Mouse (Mus musculus) liver, embryonic 16.5 days (tissue): ENCODE results near the gene Srsf3. TPM values are rescaled to one million over a fixed set of nuclear protein-coding genes. Genes with fewer than 3 reads are reported as not detected.

Experiments
- ATAC-seq: fragments of 200-750 bp; cut with Nextera tagmentation; 2 replicates; pipeline ENCODE4 v1.8.0; 2017; ENCODE audit warnings: low read depth, mild to moderate bottlenecking, moderate number of reproducible peaks, moderate library complexity
- H3K27ac ChIP-seq: fragments of 300-500 bp; sonication (generic); 2 replicates; pipeline ENCODE4 v1.5.1; 2014; ENCODE audit warnings: mild to moderate bottlenecking, low read length
- H3K27me3 ChIP-seq: fragments of 300-500 bp; sonication (generic); 2 replicates; pipeline ENCODE4 v1.6.1; 2014; ENCODE audit warnings: low read depth, low read length, mixed read lengths; ENCODE audit not compliant: control insufficient read depth, insufficient read depth
- H3K36me3 ChIP-seq: fragments of 300-500 bp; sonication (generic); 2 replicates; pipeline ENCODE4 v1.6.1; 2014; ENCODE audit warnings: mild to moderate bottlenecking; ENCODE audit not compliant: control insufficient read depth, insufficient read depth
- H3K4me1 ChIP-seq: fragments of 300-500 bp; sonication (generic); 2 replicates; pipeline ENCODE4 v1.6.1; 2014; ENCODE audit warnings: low read depth, low read length, mixed read lengths; ENCODE audit not compliant: control insufficient read depth
- H3K4me2 ChIP-seq: fragments of 300-500 bp; sonication (generic); 2 replicates; pipeline ENCODE4 v1.6.1; 2014; ENCODE audit warnings: low read depth, low read length, mixed read lengths
- H3K4me3 ChIP-seq: fragments of 300-500 bp; sonication (generic); 2 replicates; pipeline ENCODE4 v1.5.1; 2014; ENCODE audit warnings: low read depth, mild to moderate bottlenecking, low read length
- H3K9ac ChIP-seq: fragments of 300-500 bp; sonication (generic); 2 replicates; pipeline ENCODE4 v1.6.1; 2014; ENCODE audit warnings: low read depth, low read length
- H3K9me3 ChIP-seq: fragments of 300-500 bp; sonication (generic); replicated peaks from 2 replicates; pipeline ENCODE4 v1.6.1; 2016; ENCODE audit warnings: low read length; ENCODE audit not compliant: control insufficient read depth
- WGBS: fragments of 180-500 bp; shearing (Covaris S2); extraction: QIAGEN DNeasy Blood & Tissue Kit; methylation state at CpG from one replicate; pipeline ENCODE4 v1.1.7; 2014; ENCODE audit not compliant: insufficient replicate concordance; 5-methylcytosine and 5-hydroxymethylcytosine counted together
- polyA plus RNA-seq: library from polyadenylated mRNA; unstranded; fragments of >200 nt; fragmentation: Nextera tagmentation; extraction: Ambion mirVana; gene quantifications from 2 replicates; pipeline ENCODE4 v1.2.1, GENCODE M21; 2015

Srsf3 gene
- polyA plus RNA-seq, 1 experiment from 2014 or later = 185 TPM

GRCm38 (mm10) chr17:29073313-29073712 is 40.9 kb downstream of the Srsf3 start:
- peaks cover 3% of the 10 kb centered on the region for H3K27me3 ChIP-seq
- no peaks in the 10 kb centered on the region; the same call in 1 of the 2 replicates for H3K4me1 ChIP-seq
- no peaks in the 10 kb centered on the region for H3K9me3 ChIP-seq
- H3K9ac ChIP-seq = no peak overlapping the region
- H3K4me2 ChIP-seq = no peak overlapping the region
- H3K27ac ChIP-seq = no peak overlapping the region
- no peaks in the 10 kb centered on the region for H3K36me3 ChIP-seq
- no peak for ATAC-seq
- no peak overlapping the region for H3K4me3 ChIP-seq
- 42% methylated on average over 5 of the region's 5 CpGs for WGBS

- 55% methylated on average over 13 of the region's 13 CpGs for WGBS
- H3K4me3 ChIP-seq = no peak overlapping the region
- H3K4me2 ChIP-seq = no peak overlapping the region
- no peak overlapping the region for H3K9ac ChIP-seq
- no peak overlapping the region for H3K27ac ChIP-seq
- no peaks in the 10 kb centered on the region for H3K9me3 ChIP-seq
- H3K36me3 ChIP-seq = no peaks in the 10 kb centered on the region
- no peak for ATAC-seq
- H3K27me3 ChIP-seq = peaks cover 10% of the 10 kb centered on the region
- peaks cover 2% of the 10 kb centered on the region; the same call in 1 of the 2 replicates for H3K4me1 ChIP-seq
These were observed 41.7 kb downstream of the Srsf3 start for GRCm38 (mm10) chr17:29074085-29074484.

DNA sequence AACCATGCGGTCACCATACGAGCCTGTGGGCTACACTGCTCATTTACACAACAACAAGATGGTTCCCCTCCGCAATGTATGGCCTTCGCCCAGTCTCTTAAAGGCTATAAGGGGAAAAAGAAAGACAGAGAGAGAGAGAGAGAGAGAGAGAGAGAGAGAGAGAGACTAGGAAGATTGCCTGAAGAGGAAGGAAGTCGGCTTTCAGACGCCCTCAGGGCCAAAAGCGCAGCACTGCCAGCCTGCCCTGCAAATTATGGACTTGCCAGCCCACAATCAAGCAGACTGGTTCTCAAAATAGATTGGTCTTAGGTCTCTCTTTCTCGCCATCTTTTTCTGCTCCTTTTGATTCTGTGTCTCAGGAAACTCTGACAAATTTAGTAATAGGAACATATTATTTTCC is 43.8 kb downstream of the Srsf3 start:
- H3K4me2 ChIP-seq = no peak overlapping the region
- no peaks in the 10 kb centered on the region for H3K36me3 ChIP-seq
- WGBS = 46% methylated on average over 8 of the region's 8 CpGs
- no peak overlapping the region for H3K27ac ChIP-seq
- H3K27me3 ChIP-seq = peaks cover 17% of the 10 kb centered on the region
- ATAC-seq = no peak
- peaks cover 7% of the 10 kb centered on the region for H3K4me1 ChIP-seq
- H3K9ac ChIP-seq = no peak overlapping the region
- H3K9me3 ChIP-seq = no peaks in the 10 kb centered on the region
- H3K4me3 ChIP-seq = no peak overlapping the region

- H3K9ac ChIP-seq = no peak overlapping the region
- H3K4me2 ChIP-seq = peak overlapping the region; percentile 56
- H3K27ac ChIP-seq = no peak overlapping the region
- peaks cover 29% of the 10 kb centered on the region for H3K27me3 ChIP-seq
- H3K4me1 ChIP-seq = peaks cover 13% of the 10 kb centered on the region
- no peaks in the 10 kb centered on the region for H3K9me3 ChIP-seq
- 8% methylated on average over 14 of the region's 14 CpGs for WGBS
- peak overlapping the region; percentile 35 for H3K4me3 ChIP-seq
- H3K36me3 ChIP-seq = no peaks in the 10 kb centered on the region
- no peak for ATAC-seq
These were observed 45.5 kb downstream of the Srsf3 start for GRCm38 (mm10) chr17:29077786-29078509.

- H3K4me1 ChIP-seq = peaks cover 13% of the 10 kb centered on the region
- H3K9ac ChIP-seq = no peak overlapping the region
- no peak overlapping the region for H3K27ac ChIP-seq
- peak overlapping the region; percentile 35 for H3K4me3 ChIP-seq
- no peaks in the 10 kb centered on the region for H3K9me3 ChIP-seq
- peak overlapping the region; percentile 56 for H3K4me2 ChIP-seq
- no peaks in the 10 kb centered on the region for H3K36me3 ChIP-seq
- peaks cover 29% of the 10 kb centered on the region for H3K27me3 ChIP-seq
- ATAC-seq = no peak
- 3% methylated on average over 25 of the region's 25 CpGs for WGBS
These were observed 46.3 kb downstream of the Srsf3 start for GRCm38 (mm10) chr17:29078519-29079383.

GRCm38 (mm10) chr17:29080758-29081617 is 48.6 kb downstream of the Srsf3 start:
- no peak overlapping the region for H3K9ac ChIP-seq
- no peak for ATAC-seq
- WGBS = 12% methylated on average over 23 of the region's 23 CpGs
- H3K4me2 ChIP-seq = peak overlapping the region; percentile 43
- H3K4me3 ChIP-seq = peak overlapping the region; percentile 28; the same call in 1 of the 2 replicates
- H3K27ac ChIP-seq = no peak overlapping the region
- H3K27me3 ChIP-seq = peaks cover 29% of the 10 kb centered on the region
- no peaks in the 10 kb centered on the region for H3K36me3 ChIP-seq
- peaks cover 13% of the 10 kb centered on the region for H3K4me1 ChIP-seq
- H3K9me3 ChIP-seq = no peaks in the 10 kb centered on the region

GRCm38 (mm10) chr17:29081618-29082381 is 49.4 kb downstream of the Srsf3 start:
- 7% methylated on average over 21 of the region's 21 CpGs for WGBS
- no peak overlapping the region for H3K27ac ChIP-seq
- H3K4me2 ChIP-seq = peak overlapping the region; percentile 43
- peak overlapping the region; percentile 28 for H3K4me3 ChIP-seq
- H3K27me3 ChIP-seq = peaks cover 29% of the 10 kb centered on the region
- H3K4me1 ChIP-seq = peaks cover 13% of the 10 kb centered on the region
- H3K9ac ChIP-seq = no peak overlapping the region
- no peaks in the 10 kb centered on the region for H3K9me3 ChIP-seq
- ATAC-seq = no peak
- no peaks in the 10 kb centered on the region for H3K36me3 ChIP-seq

DNA sequence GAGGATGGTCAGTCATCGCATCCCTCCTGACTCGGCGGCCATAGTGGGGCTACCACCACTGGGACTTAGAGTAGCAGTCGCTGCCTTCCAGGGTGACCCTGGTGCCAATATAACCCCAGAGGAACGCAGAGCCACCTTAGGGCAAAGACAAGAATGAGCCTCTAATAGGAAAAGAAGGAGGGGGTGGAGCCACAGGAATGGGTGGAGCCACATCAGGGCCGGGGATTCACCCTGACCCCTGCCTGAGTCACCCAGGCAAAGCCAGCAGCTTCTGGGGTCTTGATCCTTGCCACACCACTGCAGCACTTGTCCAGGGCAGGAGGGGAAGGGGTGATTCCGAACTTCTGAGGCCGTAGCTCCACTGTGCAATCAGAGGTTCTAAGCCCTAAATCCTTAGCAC is 51.2 kb downstream of the Srsf3 start:
- Histone ChIP-seq H3K9ac (no peak overlapping the region), H3K4me2 (no peak overlapping the region), H3K4me1 (peaks cover 13% of the 10 kb centered on the region), H3K36me3 (no peaks in the 10 kb centered on the region), H3K4me3 (no peak overlapping the region), H3K27ac (no peak overlapping the region), H3K9me3 (no peaks in the 10 kb centered on the region), H3K27me3 (peaks cover 23% of the 10 kb centered on the region)
- 76% methylated on average over 8 of the region's 8 CpGs for WGBS
- no peak for ATAC-seq
